Mouse (Mus musculus): Measurements from ENCODE around the gene Arfgef2. TPM values are rescaled to one million over a fixed set of nuclear protein-coding genes. Genes with fewer than 3 reads are reported as not detected.

The Arfgef2 gene
- total RNA-seq, 1 experiment: 23.6 TPM

- DNase-seq (ENCODE audit: low read depth, low spot score): no peak
These were observed 50.4 kb downstream of the Arfgef2 start for GRCm38 (mm10) chr2:166855771-166856170.

DNA sequence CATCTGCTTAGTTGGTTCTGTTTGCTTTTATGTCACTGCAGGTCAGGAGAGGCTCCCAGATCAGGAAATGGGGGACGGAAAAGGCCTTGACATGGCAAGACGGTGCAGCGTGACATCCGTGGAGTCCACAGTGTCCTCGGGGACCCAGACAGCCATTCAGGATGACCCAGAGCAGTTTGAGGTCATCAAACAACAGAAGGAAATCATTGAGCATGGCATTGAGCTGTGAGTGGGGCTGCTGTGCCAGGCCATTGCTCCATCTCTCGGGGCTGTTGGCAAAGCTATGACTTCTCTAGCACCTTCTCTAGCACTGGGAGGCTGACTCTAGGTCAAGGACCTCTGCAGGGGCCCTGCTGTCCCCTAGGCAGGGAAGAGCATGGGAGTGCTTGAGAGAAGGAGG, 51.0 kb downstream of the Arfgef2 start:
- no peak overlapping the region for H3K9ac ChIP-seq (ENCODE audit: insufficient read depth, low read depth, low read length, poor library complexity, severe bottlenecking)
- no peak overlapping the region for H3K27ac ChIP-seq (ENCODE audit: insufficient read depth, low read depth, low read length, poor library complexity, severe bottlenecking)
- H3K4me3 ChIP-seq (ENCODE audit: insufficient read depth in 1 of 2, low read depth in 1 of 2, low read length in 2 of 2, poor library complexity in 1 of 2, severe bottlenecking in 1 of 2): no peak overlapping the region
- H3K9me3 ChIP-seq (ENCODE audit: control insufficient read depth, insufficient read depth, low read depth, low read length): no peaks in the 10 kb centered on the region
- TF ChIP-seq CHD2 (IDR thresholded peaks at IDR 0.05; ENCODE audit: low read depth, low read length): no peak
- no peak for TF ChIP-seq ZNF384 (IDR thresholded peaks at IDR 0.05; ENCODE audit: low read depth, low read length)
- TF ChIP-seq HCFC1 (IDR thresholded peaks at IDR 0.05; ENCODE audit: borderline replicate concordance, insufficient read depth, low read length): no peak
- TF ChIP-seq ZC3H11A (IDR thresholded peaks at IDR 0.05; ENCODE audit: borderline replicate concordance, low read depth, low read length): no peak
- no peak for TF ChIP-seq MAFK (IDR thresholded peaks at IDR 0.05; ENCODE audit: insufficient read depth, low read depth, low read length)
- peaks cover 41% of the 10 kb centered on the region for H3K36me3 ChIP-seq (ENCODE audit: control insufficient read depth, insufficient read depth, low read length, poor library complexity, severe bottlenecking)
- in situ Hi-C loops (cut with MboI; ENCODE audit: low sequenced_read_pairs in 2 of 2, unreplicated experiment in 2 of 2): no loop called here
- H3K4me1 ChIP-seq (ENCODE audit: control insufficient read depth in 2 of 2, insufficient read depth in 2 of 2, low read length in 2 of 2, poor library complexity in 1 of 2): no peaks in the 10 kb centered on the region
- no peak for DNase-seq (ENCODE audit: low read depth, low spot score)

More at GRCm38 (mm10) chr2:166855771-166856170, 50.4 kb downstream of the Arfgef2 start:
- H3K27ac ChIP-seq (ENCODE audit: insufficient read depth, low read depth, low read length, poor library complexity, severe bottlenecking): no peak overlapping the region
- H3K9ac ChIP-seq (ENCODE audit: insufficient read depth, low read depth, low read length, poor library complexity, severe bottlenecking): no peak overlapping the region
- no peaks in the 10 kb centered on the region for H3K9me3 ChIP-seq (ENCODE audit: control insufficient read depth, insufficient read depth, low read depth, low read length)
- in situ Hi-C loops (cut with MboI; ENCODE audit: low sequenced_read_pairs in 2 of 2, unreplicated experiment in 2 of 2): no loop called here
- no peaks in the 10 kb centered on the region for H3K4me1 ChIP-seq (ENCODE audit: control insufficient read depth in 2 of 2, insufficient read depth in 2 of 2, low read length in 2 of 2, poor library complexity in 1 of 2)
- TF ChIP-seq ZC3H11A (IDR thresholded peaks at IDR 0.05; ENCODE audit: borderline replicate concordance, low read depth, low read length) (no peak), CHD2 (IDR thresholded peaks at IDR 0.05; ENCODE audit: low read depth, low read length) (no peak), HCFC1 (IDR thresholded peaks at IDR 0.05; ENCODE audit: borderline replicate concordance, insufficient read depth, low read length) (no peak), ZNF384 (IDR thresholded peaks at IDR 0.05; ENCODE audit: low read depth, low read length) (no peak), MAFK (IDR thresholded peaks at IDR 0.05; ENCODE audit: insufficient read depth, low read depth, low read length) (no peak)
- H3K4me3 ChIP-seq (ENCODE audit: insufficient read depth in 1 of 2, low read depth in 1 of 2, low read length in 2 of 2, poor library complexity in 1 of 2, severe bottlenecking in 1 of 2): no peak overlapping the region
- H3K36me3 ChIP-seq (ENCODE audit: control insufficient read depth, insufficient read depth, low read length, poor library complexity, severe bottlenecking): peaks cover 43% of the 10 kb centered on the region

- Histone ChIP-seq H3K4me1 (ENCODE audit: control insufficient read depth in 2 of 2, insufficient read depth in 2 of 2, low read length in 2 of 2, poor library complexity in 1 of 2) (no peaks in the 10 kb centered on the region), H3K4me3 (ENCODE audit: insufficient read depth in 1 of 2, low read depth in 1 of 2, low read length in 2 of 2, poor library complexity in 1 of 2, severe bottlenecking in 1 of 2) (no peak overlapping the region), H3K9ac (ENCODE audit: insufficient read depth, low read depth, low read length, poor library complexity, severe bottlenecking) (no peak overlapping the region), H3K36me3 (ENCODE audit: control insufficient read depth, insufficient read depth, low read length, poor library complexity, severe bottlenecking) (peaks cover 40% of the 10 kb centered on the region), H3K9me3 (ENCODE audit: control insufficient read depth, insufficient read depth, low read depth, low read length) (no peaks in the 10 kb centered on the region), H3K27ac (ENCODE audit: insufficient read depth, low read depth, low read length, poor library complexity, severe bottlenecking) (no peak overlapping the region)
- in situ Hi-C loops (cut with MboI; ENCODE audit: low sequenced_read_pairs in 2 of 2, unreplicated experiment in 2 of 2): no loop called here
- DNase-seq (ENCODE audit: low read depth, low spot score): peak; percentile 37
- TF ChIP-seq ZC3H11A (IDR thresholded peaks at IDR 0.05; ENCODE audit: borderline replicate concordance, low read depth, low read length) (no peak), HCFC1 (IDR thresholded peaks at IDR 0.05; ENCODE audit: borderline replicate concordance, insufficient read depth, low read length) (no peak), MAFK (IDR thresholded peaks at IDR 0.05; ENCODE audit: insufficient read depth, low read depth, low read length) (no peak), CHD2 (IDR thresholded peaks at IDR 0.05; ENCODE audit: low read depth, low read length) (no peak), ZNF384 (IDR thresholded peaks at IDR 0.05; ENCODE audit: low read depth, low read length) (peak; percentile 31; the same call in 1 of the 2 replicates)
These were observed 51.7 kb downstream of the Arfgef2 start for GRCm38 (mm10) chr2:166857118-166857517.

- TF ChIP-seq CHD2 (IDR thresholded peaks at IDR 0.05; ENCODE audit: low read depth, low read length) (no peak), HCFC1 (IDR thresholded peaks at IDR 0.05; ENCODE audit: borderline replicate concordance, insufficient read depth, low read length) (no peak), MAFK (IDR thresholded peaks at IDR 0.05; ENCODE audit: insufficient read depth, low read depth, low read length) (no peak), ZNF384 (IDR thresholded peaks at IDR 0.05; ENCODE audit: low read depth, low read length) (no peak), ZC3H11A (IDR thresholded peaks at IDR 0.05; ENCODE audit: borderline replicate concordance, low read depth, low read length) (no peak)
- Histone ChIP-seq H3K4me1 (ENCODE audit: control insufficient read depth in 2 of 2, insufficient read depth in 2 of 2, low read length in 2 of 2, poor library complexity in 1 of 2) (no peaks in the 10 kb centered on the region), H3K9me3 (ENCODE audit: control insufficient read depth, insufficient read depth, low read depth, low read length) (no peaks in the 10 kb centered on the region), H3K9ac (ENCODE audit: insufficient read depth, low read depth, low read length, poor library complexity, severe bottlenecking) (no peak overlapping the region), H3K36me3 (ENCODE audit: control insufficient read depth, insufficient read depth, low read length, poor library complexity, severe bottlenecking) (peaks cover 36% of the 10 kb centered on the region), H3K4me3 (ENCODE audit: insufficient read depth in 1 of 2, low read depth in 1 of 2, low read length in 2 of 2, poor library complexity in 1 of 2, severe bottlenecking in 1 of 2) (no peak overlapping the region), H3K27ac (ENCODE audit: insufficient read depth, low read depth, low read length, poor library complexity, severe bottlenecking) (no peak overlapping the region)
- in situ Hi-C loops (cut with MboI; ENCODE audit: low sequenced_read_pairs in 2 of 2, unreplicated experiment in 2 of 2): no loop called here
- DNase-seq (ENCODE audit: low read depth, low spot score): no peak
These were observed 53.8 kb downstream of the Arfgef2 start for GRCm38 (mm10) chr2:166859214-166859613.

GRCm38 (mm10) chr2:166862505-166862904, 57.1 kb downstream of the Arfgef2 start:
- H3K4me3 ChIP-seq (ENCODE audit: insufficient read depth in 1 of 2, low read depth in 1 of 2, low read length in 2 of 2, poor library complexity in 1 of 2, severe bottlenecking in 1 of 2): no peak overlapping the region
- H3K9ac ChIP-seq (ENCODE audit: insufficient read depth, low read depth, low read length, poor library complexity, severe bottlenecking): no peak overlapping the region
- peaks cover 52% of the 10 kb centered on the region for H3K36me3 ChIP-seq (ENCODE audit: control insufficient read depth, insufficient read depth, low read length, poor library complexity, severe bottlenecking)
- no peak for DNase-seq (ENCODE audit: low read depth, low spot score)
- H3K9me3 ChIP-seq (ENCODE audit: control insufficient read depth, insufficient read depth, low read depth, low read length): no peaks in the 10 kb centered on the region
- no peaks in the 10 kb centered on the region for H3K4me1 ChIP-seq (ENCODE audit: control insufficient read depth in 2 of 2, insufficient read depth in 2 of 2, low read length in 2 of 2, poor library complexity in 1 of 2)
- no peak overlapping the region for H3K27ac ChIP-seq (ENCODE audit: insufficient read depth, low read depth, low read length, poor library complexity, severe bottlenecking)
- no peak for TF ChIP-seq MAFK (IDR thresholded peaks at IDR 0.05; ENCODE audit: insufficient read depth, low read depth, low read length)
- TF ChIP-seq HCFC1 (IDR thresholded peaks at IDR 0.05; ENCODE audit: borderline replicate concordance, insufficient read depth, low read length): no peak
- in situ Hi-C loops (cut with MboI; ENCODE audit: low sequenced_read_pairs in 2 of 2, unreplicated experiment in 2 of 2): no loop called here

All from ES-E14 (cell line).